Mouse (Mus musculus): ENCODE results near the gene Gm45234. TPM values are rescaled to one million over a fixed set of nuclear protein-coding genes. Genes with fewer than 3 reads are reported as not detected.

Gm45234 gene
- polyA plus RNA-seq, 1 experiment from 2014 or later: not detected

DNA sequence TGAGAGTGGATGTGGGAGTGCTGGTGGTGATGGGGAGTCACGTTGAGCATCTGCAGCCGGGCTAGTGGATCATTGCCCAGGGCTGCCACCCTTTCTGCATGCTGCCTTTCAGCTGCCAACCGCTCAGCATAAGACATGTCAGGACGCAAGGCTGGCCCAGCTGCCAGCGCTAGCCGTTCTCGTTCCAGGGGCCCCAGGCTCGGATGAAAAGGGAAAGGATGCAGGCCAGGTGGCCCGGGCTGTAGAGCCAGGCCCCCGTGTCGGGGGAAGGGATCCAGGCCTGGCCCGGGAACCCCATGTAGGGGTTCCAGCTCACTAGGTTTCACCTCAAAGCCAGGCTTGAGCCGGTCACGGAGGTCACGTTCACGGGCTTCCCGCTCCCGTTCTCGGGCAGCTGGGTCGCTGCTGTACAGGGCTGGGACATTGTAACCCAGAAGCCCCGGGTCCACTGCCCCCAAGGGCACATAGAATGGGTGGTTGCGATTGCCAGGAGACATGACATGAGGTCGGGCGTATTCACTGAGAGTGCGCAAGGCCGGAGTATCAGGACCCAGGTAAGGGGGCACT is 11.0 kb downstream of the Gm45234 start:
- H3K9ac ChIP-seq: no peak overlapping the region
- H3K4me2 ChIP-seq (replicated peaks): peak overlapping the region; percentile 97
- H3K36me3 ChIP-seq: peaks cover 58% of the 10 kb centered on the region
- ATAC-seq (ENCODE audit: low FRiP score, low read depth): no peak
- no peaks in the 10 kb centered on the region for H3K27me3 ChIP-seq (replicated peaks)
- 75% methylated on average over 26 of the region's 26 CpGs for WGBS
- no peaks in the 10 kb centered on the region for H3K9me3 ChIP-seq
- peak overlapping the region; percentile 52 for H3K4me3 ChIP-seq
- no peak overlapping the region for H3K27ac ChIP-seq
- peaks cover 32% of the 10 kb centered on the region for H3K4me1 ChIP-seq

DNA sequence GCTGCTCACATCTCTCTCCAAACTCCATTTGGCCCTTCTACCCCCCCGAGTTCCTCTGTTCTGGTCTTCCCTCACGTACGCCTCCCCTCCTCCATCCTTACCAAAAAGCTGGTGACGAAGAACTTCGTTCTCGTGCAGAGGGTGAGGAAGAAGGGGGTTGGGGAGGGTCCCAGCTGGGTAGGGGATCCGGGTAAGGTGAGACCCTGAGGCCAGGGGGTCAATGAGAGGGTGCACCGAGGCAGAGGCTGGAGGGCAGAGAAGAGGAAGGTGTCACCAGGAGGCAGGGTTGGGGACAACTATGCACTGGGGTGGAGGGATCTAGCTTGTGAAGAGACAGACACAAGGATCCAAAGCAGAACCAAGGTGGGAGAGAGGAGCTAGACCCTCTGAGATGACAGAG is 12.2 kb downstream of the Gm45234 start:
- H3K27ac ChIP-seq: no peak overlapping the region
- peaks cover 44% of the 10 kb centered on the region for H3K4me1 ChIP-seq
- no peak overlapping the region for H3K9ac ChIP-seq

DNA sequence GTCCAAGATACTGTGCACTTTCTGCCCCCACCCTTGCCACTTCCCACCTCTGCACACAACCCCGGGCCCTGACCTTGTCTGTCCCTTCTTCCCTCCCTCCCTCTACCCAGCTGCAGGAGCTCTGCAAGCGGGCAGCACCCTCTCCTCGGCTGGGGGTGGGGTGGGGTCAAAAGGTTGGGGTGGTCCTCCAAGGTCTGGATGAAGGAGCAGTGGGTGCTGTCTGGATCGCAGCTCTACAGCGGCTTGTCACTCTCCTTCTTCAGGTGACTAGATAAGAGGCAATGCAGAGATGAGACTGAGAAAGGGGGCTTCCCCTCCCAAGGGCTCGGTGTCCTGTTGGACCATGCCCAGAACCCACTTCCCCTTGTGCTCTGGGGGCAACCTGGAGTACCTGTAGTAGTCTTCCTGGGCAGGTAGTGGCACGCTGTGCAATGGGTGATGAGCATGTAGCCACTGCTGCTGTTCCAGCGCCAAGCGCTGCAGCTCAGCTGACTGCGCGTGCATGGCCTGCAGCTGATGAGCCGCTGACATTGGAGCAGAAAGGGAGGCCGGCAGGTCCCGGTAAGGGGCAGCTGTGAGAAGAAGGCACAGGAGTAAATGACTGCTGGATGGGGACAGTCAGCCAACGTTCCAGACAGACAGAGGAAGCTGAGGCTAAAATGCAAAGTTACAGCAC is 12.8 kb downstream of the Gm45234 start:
- Histone ChIP-seq H3K9me3 (no peaks in the 10 kb centered on the region), H3K4me1 (peaks cover 47% of the 10 kb centered on the region), H3K4me3 (no peak overlapping the region), H3K36me3 (peaks cover 40% of the 10 kb centered on the region), H3K27ac (no peak overlapping the region), H3K9ac (no peak overlapping the region), H3K4me2 (replicated peaks) (no peak overlapping the region), H3K27me3 (replicated peaks) (no peaks in the 10 kb centered on the region)
- WGBS: 88% methylated on average over 15 of the region's 15 CpGs
- ATAC-seq (ENCODE audit: low FRiP score, low read depth): no peak

More for the DNA sequence above, 12.2 kb downstream of the Gm45234 start:
- no peaks in the 10 kb centered on the region for H3K9me3 ChIP-seq
- H3K4me2 ChIP-seq (replicated peaks): no peak overlapping the region
- WGBS: 89% methylated on average over 8 of the region's 8 CpGs
- H3K4me3 ChIP-seq: no peak overlapping the region
- H3K27me3 ChIP-seq (replicated peaks): no peaks in the 10 kb centered on the region
- peaks cover 46% of the 10 kb centered on the region for H3K36me3 ChIP-seq
- ATAC-seq (ENCODE audit: low FRiP score, low read depth): no peak

DNA sequence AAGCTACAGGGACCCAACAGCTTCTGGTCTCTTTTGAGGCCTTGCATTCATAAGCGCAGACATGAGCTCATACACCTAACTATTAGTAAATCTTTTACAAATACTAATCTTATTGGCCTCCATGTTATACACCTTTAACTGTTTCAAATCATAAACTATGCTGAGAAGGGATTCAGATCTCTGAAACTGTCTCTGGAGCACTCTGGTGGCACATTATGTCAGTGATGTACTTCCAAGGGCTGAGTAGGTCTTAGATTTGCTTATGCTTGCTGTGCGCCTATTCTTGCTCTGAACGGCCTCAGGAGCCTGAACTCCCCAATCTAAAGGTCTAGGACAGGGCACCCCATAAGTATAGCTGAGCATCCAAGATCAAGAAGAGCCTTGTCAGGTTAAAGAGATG is 14.0 kb downstream of the Gm45234 start:
- Histone ChIP-seq H3K36me3 (peaks cover 29% of the 10 kb centered on the region), H3K4me3 (peak overlapping the region; percentile 64), H3K27ac (peak overlapping the region; percentile 99; the same call in 1 of the 2 replicates), H3K9me3 (no peaks in the 10 kb centered on the region), H3K4me2 (replicated peaks) (peak overlapping the region; percentile 77), H3K9ac (peak overlapping the region; percentile 40), H3K4me1 (peaks cover 44% of the 10 kb centered on the region), H3K27me3 (replicated peaks) (no peaks in the 10 kb centered on the region)
- 71% methylated on average over 3 of the region's 3 CpGs for WGBS
- no peak for ATAC-seq (ENCODE audit: low FRiP score, low read depth)

DNA sequence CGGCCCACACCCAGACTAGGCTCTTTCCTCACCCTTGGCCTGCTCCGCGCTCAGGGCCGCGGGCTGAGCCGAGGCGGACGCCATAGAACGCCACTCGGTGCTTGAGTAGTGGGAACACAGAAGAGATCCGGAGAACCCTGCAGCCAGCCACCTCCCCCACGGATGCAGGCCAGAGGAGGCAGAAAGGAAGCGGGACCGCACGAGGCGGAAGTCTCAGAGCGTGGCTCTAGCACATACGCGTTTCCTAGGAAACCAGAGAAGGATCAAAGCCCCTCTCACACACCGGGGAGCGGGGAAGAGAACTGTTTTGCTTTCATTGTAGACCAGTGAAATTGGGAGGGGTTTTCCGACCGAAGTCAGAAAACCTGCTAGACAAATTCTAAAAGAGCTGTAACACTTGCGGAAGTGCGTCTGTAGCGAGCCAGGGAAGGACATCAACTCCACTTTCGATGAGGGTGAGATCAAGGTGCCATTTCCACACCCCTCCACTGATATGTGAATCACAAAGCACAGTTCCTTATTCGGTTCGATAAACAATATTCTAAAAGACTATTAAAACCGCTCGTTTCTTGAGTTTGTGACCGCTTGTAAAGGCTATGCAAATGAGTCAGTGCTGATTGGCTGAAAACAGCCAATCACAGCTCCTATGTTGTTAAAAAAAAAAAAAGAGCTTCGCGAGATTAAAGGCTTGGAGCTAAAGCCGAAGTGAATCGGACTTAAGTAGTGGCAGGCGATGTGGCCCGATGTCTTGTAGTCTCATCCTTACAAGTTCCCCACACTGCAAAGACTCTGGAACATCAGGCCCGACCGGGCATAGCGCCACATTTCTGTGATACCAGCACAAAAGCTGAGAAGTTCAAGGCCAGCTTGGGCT is 14.7 kb downstream of the Gm45234 start, which contains the start of gene Grcc10:
TSS of gene Grcc10 (minus strand) at position 487 of the 874 bp plus-strand sequence.
- H3K27me3 ChIP-seq (replicated peaks): no peaks in the 10 kb centered on the region
- H3K36me3 ChIP-seq: peaks cover 25% of the 10 kb centered on the region
- under 1% methylated on average over 41 of the region's 41 CpGs for WGBS
- peak within 1 kb of the TSS; percentile 64 for H3K4me3 ChIP-seq
- H3K4me1 ChIP-seq: peaks cover 37% of the 10 kb centered on the region
- peak within 1 kb of the TSS; percentile 99 for H3K27ac ChIP-seq
- ATAC-seq (ENCODE audit: low FRiP score, low read depth): peak; percentile 79
- no peaks in the 10 kb centered on the region for H3K9me3 ChIP-seq
- H3K4me2 ChIP-seq (replicated peaks): peak within 1 kb of the TSS; percentile 77
- peak within 1 kb of the TSS; percentile 89 for H3K9ac ChIP-seq

DNA sequence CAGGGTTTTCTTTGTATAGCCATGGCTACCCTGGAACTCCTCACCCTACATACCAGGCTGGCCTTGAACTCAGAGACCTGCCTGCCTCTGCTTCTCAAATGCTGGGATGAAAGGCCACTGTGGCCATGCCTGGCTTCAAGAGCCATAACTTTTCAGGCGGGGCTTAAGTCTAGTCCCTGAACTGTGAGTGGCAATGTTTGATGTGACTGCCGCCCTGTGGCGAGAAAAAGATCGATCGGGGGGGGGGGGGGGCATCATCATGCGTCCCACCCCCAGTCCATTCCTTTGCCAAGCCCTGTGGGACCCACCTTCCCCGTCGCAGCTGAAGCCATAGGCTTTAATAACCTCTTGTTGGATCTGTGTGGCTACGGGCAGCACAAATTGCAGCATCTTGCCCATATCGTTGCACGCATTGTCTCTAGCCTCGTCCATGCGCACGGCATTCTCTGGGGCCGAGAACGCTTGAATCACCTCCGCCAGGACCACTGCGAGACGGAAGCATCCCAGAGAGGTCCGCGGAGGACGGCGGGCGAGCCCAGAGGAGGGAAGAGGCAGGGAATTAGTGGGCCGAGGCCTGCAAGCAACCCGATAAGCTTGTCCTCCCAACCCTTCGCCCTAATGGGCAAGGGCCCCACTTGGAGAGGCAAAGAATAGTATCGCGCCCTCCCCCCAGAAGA is 15.5 kb downstream of the Gm45234 start:
- Histone ChIP-seq H3K4me1 (peaks cover 32% of the 10 kb centered on the region), H3K27ac (peak overlapping the region; percentile 99), H3K27me3 (replicated peaks) (no peaks in the 10 kb centered on the region), H3K4me2 (replicated peaks) (peak overlapping the region; percentile 77), H3K9me3 (no peaks in the 10 kb centered on the region), H3K9ac (peak overlapping the region; percentile 89), H3K36me3 (peaks cover 25% of the 10 kb centered on the region), H3K4me3 (peak overlapping the region; percentile 64)
- peak; percentile 29 for ATAC-seq (ENCODE audit: low FRiP score, low read depth)
- under 1% methylated on average over 29 of the region's 29 CpGs for WGBS

DNA sequence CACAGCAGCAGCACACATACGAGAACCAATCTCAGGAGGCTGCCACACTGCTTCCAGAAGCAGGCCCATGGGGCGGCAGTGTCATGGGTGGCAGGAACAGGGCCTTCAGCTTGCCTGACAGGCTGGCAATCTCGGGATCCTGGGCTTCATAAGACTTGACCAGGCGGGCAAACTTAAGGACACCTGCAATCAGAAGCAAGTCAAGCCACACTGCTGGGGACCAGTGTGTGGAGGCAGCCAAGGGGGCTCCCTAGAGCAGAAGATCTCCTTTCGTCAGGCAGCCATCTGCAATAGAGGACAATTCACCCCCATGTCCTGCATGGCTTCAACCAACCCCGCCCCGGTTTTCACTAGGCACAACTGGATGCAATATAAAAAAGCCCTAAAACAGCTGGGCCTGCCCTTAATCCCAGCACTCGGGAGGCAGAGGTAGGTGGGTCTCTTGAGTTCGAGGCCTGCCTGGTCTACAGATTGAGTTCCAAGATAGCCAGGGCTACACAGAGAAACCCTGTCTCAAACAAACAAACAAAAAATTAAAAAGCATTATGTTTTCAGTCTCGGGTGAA is 16.5 kb downstream of the Gm45234 start:
- no peak overlapping the region for H3K27ac ChIP-seq
- no peaks in the 10 kb centered on the region for H3K27me3 ChIP-seq (replicated peaks)
- H3K4me3 ChIP-seq: no peak overlapping the region
- peaks cover 26% of the 10 kb centered on the region for H3K4me1 ChIP-seq
- 0 out of 2 replicates have a peak overlapping the region, but pooled peaks have one; percentile 77 for H3K4me2 ChIP-seq (replicated peaks)
- WGBS: 83% methylated on average over 10 of the region's 10 CpGs
- peaks cover 16% of the 10 kb centered on the region for H3K36me3 ChIP-seq
- no peak for ATAC-seq (ENCODE audit: low FRiP score, low read depth)
- H3K9me3 ChIP-seq: no peaks in the 10 kb centered on the region
- H3K9ac ChIP-seq: no peak overlapping the region

DNA sequence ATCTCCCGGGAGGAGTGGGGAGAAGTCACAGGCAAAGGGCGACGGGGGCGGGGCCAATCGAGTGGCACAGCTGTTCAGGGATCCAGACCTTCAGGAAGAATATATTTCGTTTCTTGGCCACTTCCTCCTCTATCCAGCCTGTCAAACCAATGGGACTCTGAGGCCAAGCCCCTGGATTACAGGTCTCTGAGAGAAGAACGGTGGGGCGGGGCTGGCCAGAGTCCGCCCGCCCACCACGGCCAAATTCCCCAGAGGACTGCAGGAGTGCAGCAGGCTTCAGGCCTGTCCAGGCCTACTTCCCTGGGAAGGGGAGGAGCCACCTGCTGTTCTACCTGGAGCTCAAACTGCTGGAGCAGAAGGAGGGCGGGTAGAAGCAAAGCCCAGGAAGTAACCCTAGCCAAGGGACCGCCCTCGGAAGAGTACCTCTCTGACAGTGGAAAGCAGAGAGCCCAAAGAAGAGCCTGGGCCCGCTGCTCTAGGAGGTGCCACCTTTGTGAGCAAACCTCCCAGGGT is 17.3 kb downstream of the Gm45234 start, which contains the start of gene Ptpn6:
TSS of gene Ptpn6 (minus strand) at position 204 of the 513 bp plus-strand sequence.
- WGBS: 26% methylated on average over 15 of the region's 15 CpGs
- no peak for ATAC-seq (ENCODE audit: low FRiP score, low read depth)
- Histone ChIP-seq H3K9me3 (no peaks in the 10 kb centered on the region), H3K36me3 (peaks cover 10% of the 10 kb centered on the region), H3K4me2 (replicated peaks) (peak within 1 kb of the TSS; percentile 77; the same call in 1 of the 2 replicates), H3K4me1 (peaks cover 26% of the 10 kb centered on the region), H3K27ac (no peak within 1 kb of the TSS), H3K9ac (no peak within 1 kb of the TSS), H3K4me3 (no peak within 1 kb of the TSS), H3K27me3 (replicated peaks) (no peaks in the 10 kb centered on the region)

DNA sequence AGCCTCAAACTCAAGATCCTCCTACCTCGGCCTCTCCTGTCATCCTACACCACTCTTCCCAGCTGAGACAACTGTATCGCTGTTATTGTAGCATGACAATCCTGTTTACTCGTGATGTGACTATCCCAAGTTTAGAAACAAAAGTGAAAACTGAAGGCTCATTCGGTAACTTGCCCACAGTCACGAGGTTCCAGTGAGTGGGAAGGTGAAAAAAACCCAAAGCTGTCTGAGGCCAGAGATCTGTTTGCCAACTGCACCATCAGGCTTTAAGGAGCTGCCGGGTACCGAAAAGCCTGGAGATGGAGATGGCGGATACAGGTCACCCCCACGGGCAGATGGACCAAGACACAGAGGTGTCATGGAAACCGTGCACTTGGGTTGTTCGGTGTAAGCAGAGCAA is 18.8 kb downstream of the Gm45234 start:
- 93% methylated on average over 11 of the region's 11 CpGs for WGBS

DNA sequence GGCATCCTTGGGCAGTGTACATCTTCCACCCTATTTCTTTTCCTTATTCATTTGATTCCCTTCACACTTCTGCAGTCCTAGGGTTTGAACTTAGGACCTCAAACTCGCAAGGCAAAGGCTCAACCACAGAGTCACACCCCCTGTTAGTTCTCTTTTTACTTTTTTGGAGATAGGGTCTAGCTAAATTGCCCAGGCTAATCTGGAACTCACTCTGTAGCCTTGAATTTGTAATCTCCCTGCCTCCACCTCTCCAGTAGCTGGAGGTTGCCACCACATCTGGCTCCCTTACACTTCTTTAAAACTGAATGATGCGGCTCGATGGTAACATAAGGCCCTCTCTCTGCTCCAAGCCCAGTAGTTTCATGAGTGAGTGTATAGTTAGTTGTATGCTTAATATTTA is 21.4 kb downstream of the Gm45234 start:
- H3K9ac ChIP-seq: no peak overlapping the region
- no peaks in the 10 kb centered on the region for H3K36me3 ChIP-seq
- no peaks in the 10 kb centered on the region for H3K27me3 ChIP-seq (replicated peaks)
- no peak overlapping the region for H3K4me3 ChIP-seq
- WGBS: 95% methylated on average over 3 of the region's 3 CpGs
- H3K4me2 ChIP-seq (replicated peaks): no peak overlapping the region
- H3K9me3 ChIP-seq: no peaks in the 10 kb centered on the region
- ATAC-seq (ENCODE audit: low FRiP score, low read depth): no peak
- H3K4me1 ChIP-seq: peaks cover 15% of the 10 kb centered on the region
- no peak overlapping the region for H3K27ac ChIP-seq

More for the DNA sequence above, 18.8 kb downstream of the Gm45234 start:
- no peak overlapping the region for H3K9ac ChIP-seq
- no peak overlapping the region for H3K27ac ChIP-seq
- H3K4me2 ChIP-seq (replicated peaks): no peak overlapping the region
- H3K9me3 ChIP-seq: no peaks in the 10 kb centered on the region
- H3K4me3 ChIP-seq: no peak overlapping the region
- ATAC-seq (ENCODE audit: low FRiP score, low read depth): no peak
- no peaks in the 10 kb centered on the region for H3K36me3 ChIP-seq
- H3K4me1 ChIP-seq: peaks cover 28% of the 10 kb centered on the region
- no peaks in the 10 kb centered on the region for H3K27me3 ChIP-seq (replicated peaks)

Data from neural tube, embryonic 12.5 days (tissue).